Mouse (Mus musculus): Measurements from ENCODE around the gene Cant1. TPM values are rescaled to one million over a fixed set of nuclear protein-coding genes. Genes with fewer than 3 reads are reported as not detected.

The Cant1 gene
- polyA plus RNA-seq, 1 experiment: 28.2 TPM

GRCm38 (mm10) chr11:118451211-118451610, 32.3 kb upstream of the Cant1 start:
- Histone ChIP-seq H3K27ac (ENCODE audit: insufficient read depth, low read length) (no peak overlapping the region), H3K4me3 (ENCODE audit: insufficient read depth, low read length) (no peak overlapping the region), H3K4me1 (ENCODE audit: control insufficient read depth, insufficient read depth, low read length) (no peaks in the 10 kb centered on the region)
- TF ChIP-seq CTCF (IDR thresholded peaks at IDR 0.05; ENCODE audit: borderline replicate concordance, insufficient read depth, low read length) (no peak), POLR2A (IDR thresholded peaks at IDR 0.05; ENCODE audit: low read depth, low read length) (no peak)

- H3K4me1 ChIP-seq (ENCODE audit: control insufficient read depth, insufficient read depth, low read length): no peaks in the 10 kb centered on the region
- TF ChIP-seq POLR2A (IDR thresholded peaks at IDR 0.05; ENCODE audit: low read depth, low read length) (no peak), CTCF (IDR thresholded peaks at IDR 0.05; ENCODE audit: borderline replicate concordance, insufficient read depth, low read length) (no peak)
- H3K27ac ChIP-seq (ENCODE audit: insufficient read depth, low read length): no peak overlapping the region
- no peak overlapping the region for H3K4me3 ChIP-seq (ENCODE audit: insufficient read depth, low read length)
Measured at GRCm38 (mm10) chr11:118448385-118448784, 29.5 kb upstream of the Cant1 start.

GRCm38 (mm10) chr11:118447346-118447745, 28.5 kb upstream of the Cant1 start:
- H3K4me3 ChIP-seq (ENCODE audit: insufficient read depth, low read length): no peak overlapping the region
- H3K4me1 ChIP-seq (ENCODE audit: control insufficient read depth, insufficient read depth, low read length): no peaks in the 10 kb centered on the region
- no peak overlapping the region for H3K27ac ChIP-seq (ENCODE audit: insufficient read depth, low read length)
- no peak for TF ChIP-seq CTCF (IDR thresholded peaks at IDR 0.05; ENCODE audit: borderline replicate concordance, insufficient read depth, low read length)
- TF ChIP-seq POLR2A (IDR thresholded peaks at IDR 0.05; ENCODE audit: low read depth, low read length): no peak

- no peaks in the 10 kb centered on the region for H3K4me1 ChIP-seq (ENCODE audit: control insufficient read depth, insufficient read depth, low read length)
- no peak overlapping the region for H3K4me3 ChIP-seq (ENCODE audit: insufficient read depth, low read length)
- no peak overlapping the region for H3K27ac ChIP-seq (ENCODE audit: insufficient read depth, low read length)
- no peak for TF ChIP-seq POLR2A (IDR thresholded peaks at IDR 0.05; ENCODE audit: low read depth, low read length)
- peak; percentile 94; the same call in 1 of the 2 replicates for TF ChIP-seq CTCF (IDR thresholded peaks at IDR 0.05; ENCODE audit: borderline replicate concordance, insufficient read depth, low read length)
Measured at GRCm38 (mm10) chr11:118445843-118446242, 27.0 kb upstream of the Cant1 start.

GRCm38 (mm10) chr11:118443201-118443970, 24.5 kb upstream of the Cant1 start:
- Histone ChIP-seq H3K27ac (ENCODE audit: insufficient read depth, low read length) (no peak overlapping the region), H3K4me1 (ENCODE audit: control insufficient read depth, insufficient read depth, low read length) (peaks cover 2% of the 10 kb centered on the region), H3K4me3 (ENCODE audit: insufficient read depth, low read length) (no peak overlapping the region)
- TF ChIP-seq POLR2A (IDR thresholded peaks at IDR 0.05; ENCODE audit: low read depth, low read length) (no peak), CTCF (IDR thresholded peaks at IDR 0.05; ENCODE audit: borderline replicate concordance, insufficient read depth, low read length) (peak; percentile 73)

GRCm38 (mm10) chr11:118442691-118443090, 23.8 kb upstream of the Cant1 start:
- Histone ChIP-seq H3K4me1 (ENCODE audit: control insufficient read depth, insufficient read depth, low read length) (peaks cover 3% of the 10 kb centered on the region), H3K27ac (ENCODE audit: insufficient read depth, low read length) (no peak overlapping the region), H3K4me3 (ENCODE audit: insufficient read depth, low read length) (no peak overlapping the region)
- TF ChIP-seq CTCF (IDR thresholded peaks at IDR 0.05; ENCODE audit: borderline replicate concordance, insufficient read depth, low read length) (no peak), POLR2A (IDR thresholded peaks at IDR 0.05; ENCODE audit: low read depth, low read length) (no peak)

- Histone ChIP-seq H3K27ac (ENCODE audit: insufficient read depth, low read length) (peak overlapping the region; percentile 0; the same call in 1 of the 2 replicates), H3K4me3 (ENCODE audit: insufficient read depth, low read length) (no peak overlapping the region), H3K4me1 (ENCODE audit: control insufficient read depth, insufficient read depth, low read length) (peaks cover 5% of the 10 kb centered on the region)
- no peak for TF ChIP-seq POLR2A (IDR thresholded peaks at IDR 0.05; ENCODE audit: low read depth, low read length)
Measured at GRCm38 (mm10) chr11:118438665-118439414, 20.0 kb upstream of the Cant1 start.

GRCm38 (mm10) chr11:118436471-118436935, 17.6 kb upstream of the Cant1 start:
- Histone ChIP-seq H3K4me3 (ENCODE audit: insufficient read depth, low read length) (no peak overlapping the region), H3K27ac (ENCODE audit: insufficient read depth, low read length) (no peak overlapping the region), H3K4me1 (ENCODE audit: control insufficient read depth, insufficient read depth, low read length) (peaks cover 5% of the 10 kb centered on the region)
- TF ChIP-seq CTCF (IDR thresholded peaks at IDR 0.05; ENCODE audit: borderline replicate concordance, insufficient read depth, low read length): no peak
- no peak for TF ChIP-seq POLR2A (IDR thresholded peaks at IDR 0.05; ENCODE audit: low read depth, low read length)

- Histone ChIP-seq H3K27ac (ENCODE audit: insufficient read depth, low read length) (no peak overlapping the region), H3K4me1 (ENCODE audit: control insufficient read depth, insufficient read depth, low read length) (peaks cover 24% of the 10 kb centered on the region), H3K4me3 (ENCODE audit: insufficient read depth, low read length) (no peak overlapping the region)
- TF ChIP-seq CTCF (IDR thresholded peaks at IDR 0.05; ENCODE audit: borderline replicate concordance, insufficient read depth, low read length): no peak
- TF ChIP-seq POLR2A (IDR thresholded peaks at IDR 0.05; ENCODE audit: low read depth, low read length): no peak
Measured at GRCm38 (mm10) chr11:118434093-118434492, 15.2 kb upstream of the Cant1 start.

GRCm38 (mm10) chr11:118433398-118433868, 14.5 kb upstream of the Cant1 start:
- H3K4me3 ChIP-seq (ENCODE audit: insufficient read depth, low read length): no peak overlapping the region
- H3K4me1 ChIP-seq (ENCODE audit: control insufficient read depth, insufficient read depth, low read length): peaks cover 23% of the 10 kb centered on the region
- H3K27ac ChIP-seq (ENCODE audit: insufficient read depth, low read length): no peak overlapping the region
- no peak for TF ChIP-seq POLR2A (IDR thresholded peaks at IDR 0.05; ENCODE audit: low read depth, low read length)
- no peak for TF ChIP-seq CTCF (IDR thresholded peaks at IDR 0.05; ENCODE audit: borderline replicate concordance, insufficient read depth, low read length)

Data from embryonic fibroblast, embryonic 13.5 days (primary cell).